Mouse (Mus musculus): ENCODE results near the gene H2-Eb1. TPM values are rescaled to one million over a fixed set of nuclear protein-coding genes. Genes with fewer than 3 reads are reported as not detected.

Gene H2-Eb1
- polyA plus RNA-seq, 1 experiment from 2014 or later = 1.8 TPM

- DNase-seq (ENCODE audit: low spot score) (no peak), ATAC-seq (ENCODE audit: insufficient read depth, low FRiP score, low TSS enrichment) (no peak)
Observed at GRCm38 (mm10) chr17:34365031-34365430, 59.4 kb downstream of the H2-Eb1 start.

More at GRCm38 (mm10) chr17:34365031-34365430, 59.4 kb downstream of the H2-Eb1 start:
- WGBS = 78% methylated on average over 10 of the region's 10 CpGs
- Histone ChIP-seq H3K9me3 (ENCODE audit: control insufficient read depth, low read length) (no peaks in the 10 kb centered on the region), H3K4me1 (ENCODE audit: control insufficient read depth, insufficient read depth, low read length) (no peaks in the 10 kb centered on the region), H3K4me3 (ENCODE audit: low read depth, low read length) (no peak overlapping the region), H3K36me3 (ENCODE audit: control insufficient read depth, insufficient read depth, low read length) (no peaks in the 10 kb centered on the region), H3K9ac (ENCODE audit: low read length) (no peak overlapping the region), H3K4me2 (ENCODE audit: low read depth) (no peak overlapping the region), H3K27me3 (ENCODE audit: control insufficient read depth, insufficient read depth, low read length) (no peaks in the 10 kb centered on the region), H3K27ac (ENCODE audit: low read depth, low read length) (no peak overlapping the region)

Other genes starting within 250 kb of the H2-Eb1 start
- 0.93 TPM in 1 of 2 replicates, not detected in the other for gene H2-Oa, start 213.5 kb upstream of the H2-Eb1 start, polyA plus RNA-seq (2014; fragmentation: Nextera tagmentation; extraction: Ambion mirVana)
- 9.2 and 10.3 TPM in 2 replicates for gene H2-DMa, start 186.3 kb upstream of the H2-Eb1 start, polyA plus RNA-seq (2014; fragmentation: Nextera tagmentation; extraction: Ambion mirVana)
- 116 and 133 TPM in 2 replicates for gene Brd2, start 183.2 kb upstream of the H2-Eb1 start, polyA plus RNA-seq (2014; fragmentation: Nextera tagmentation; extraction: Ambion mirVana)
- gene H2-DMb2, start 162.6 kb upstream of the H2-Eb1 start, polyA plus RNA-seq (2014; fragmentation: Nextera tagmentation; extraction: Ambion mirVana) = not detected in 2 replicates
- gene H2-DMb1, start 152.8 kb upstream of the H2-Eb1 start, polyA plus RNA-seq (2014; fragmentation: Nextera tagmentation; extraction: Ambion mirVana) = not detected in 2 replicates
- 0.68 and 1.3 TPM in 2 replicates for gene Tap1, start 118.3 kb upstream of the H2-Eb1 start, polyA plus RNA-seq (2014; fragmentation: Nextera tagmentation; extraction: Ambion mirVana)
- gene Psmb9, start 118.1 kb upstream of the H2-Eb1 start, polyA plus RNA-seq (2014; fragmentation: Nextera tagmentation; extraction: Ambion mirVana) = 0.80 and 0.96 TPM in 2 replicates
- 2.1 and 3.3 TPM in 2 replicates for gene Psmb8, start 108.1 kb upstream of the H2-Eb1 start, polyA plus RNA-seq (2014; fragmentation: Nextera tagmentation; extraction: Ambion mirVana)
- gene Tap2, start 102.3 kb upstream of the H2-Eb1 start, polyA plus RNA-seq (2014; fragmentation: Nextera tagmentation; extraction: Ambion mirVana) = 0.59 and 0.60 TPM in 2 replicates
- gene H2-Ob, start 67.0 kb upstream of the H2-Eb1 start, polyA plus RNA-seq (2014; fragmentation: Nextera tagmentation; extraction: Ambion mirVana) = not detected in 2 replicates
- 2.6 and 4.5 TPM in 2 replicates for gene H2-Ab1, start 48.2 kb upstream of the H2-Eb1 start, polyA plus RNA-seq (2014; fragmentation: Nextera tagmentation; extraction: Ambion mirVana)
- not detected in 2 replicates for gene H2-Aa, start 18.0 kb upstream of the H2-Eb1 start, polyA plus RNA-seq (2014; fragmentation: Nextera tagmentation; extraction: Ambion mirVana)
- not detected in 2 replicates for gene H2-Eb2, start 19.8 kb downstream of the H2-Eb1 start, polyA plus RNA-seq (2014; fragmentation: Nextera tagmentation; extraction: Ambion mirVana)
- not detected in 2 replicates for gene Btnl2, start 49.0 kb downstream of the H2-Eb1 start, polyA plus RNA-seq (2014; fragmentation: Nextera tagmentation; extraction: Ambion mirVana)
- gene Btnl1, start 71.3 kb downstream of the H2-Eb1 start, polyA plus RNA-seq (2014; fragmentation: Nextera tagmentation; extraction: Ambion mirVana) = not detected in 2 replicates
- gene BC051142, start 93.0 kb downstream of the H2-Eb1 start, polyA plus RNA-seq (2014; fragmentation: Nextera tagmentation; extraction: Ambion mirVana) = 1.3 and 1.7 TPM in 2 replicates
- gene Btnl4, start 171.5 kb downstream of the H2-Eb1 start, polyA plus RNA-seq (2014; fragmentation: Nextera tagmentation; extraction: Ambion mirVana) = not detected in 2 replicates
- not detected in 2 replicates for gene Btnl6, start 211.5 kb downstream of the H2-Eb1 start, polyA plus RNA-seq (2014; fragmentation: Nextera tagmentation; extraction: Ambion mirVana)

All from neural tube, embryonic 11.5 days (tissue).